Mouse (Mus musculus) gastrocnemius, postnatal 4 days (tissue): ENCODE measurements around the gene Depdc5. TPM values are rescaled to one million over a fixed set of nuclear protein-coding genes. Genes with fewer than 3 reads are reported as not detected.
"Not testable (repeated sequence)": the region's sequence is repeated elsewhere in the genome, so short reads cannot be mapped to it uniquely, and the experiment has no call there.

Source experiments
- DNase-seq, 2 experiments: peaks; one replicate each; pipeline ENCODE4 v3.0.0; 2021 to 2022; ENCODE audit warnings: low spot score in 2 of 2, mixed read lengths in 2 of 2
- total RNA-seq, 2 experiments: library from RNA; stranded (reverse); gene quantifications; 2 replicates each; pipeline ENCODE4 v1.2.3; 2021

The Depdc5 gene
- total RNA-seq, 2 experiments from 2014 or later = 17.8 to 19.5 TPM

- DNase-seq = no peak
Observed at GRCm38 (mm10) chr5:33028656-33029055, 165.2 kb downstream of the Depdc5 start.

GRCm38 (mm10) chr5:33030425-33031175 is 167.1 kb downstream of the Depdc5 start:
- no peak for DNase-seq

GRCm38 (mm10) chr5:33032036-33032773 is 168.7 kb downstream of the Depdc5 start:
- DNase-seq = no peak

- peak; percentile 60 to 80 for DNase-seq
Observed at GRCm38 (mm10) chr5:33033121-33033520, 169.6 kb downstream of the Depdc5 start.

GRCm38 (mm10) chr5:33033633-33034032 is 170.1 kb downstream of the Depdc5 start:
- DNase-seq = not testable (repeated sequence)

GRCm38 (mm10) chr5:33034100-33034499 is 170.6 kb downstream of the Depdc5 start:
- DNase-seq = no peak

GRCm38 (mm10) chr5:33034916-33035315 is 171.4 kb downstream of the Depdc5 start:
- no peak for DNase-seq

- DNase-seq = no peak
Observed at GRCm38 (mm10) chr5:33038656-33039509, 175.4 kb downstream of the Depdc5 start.

GRCm38 (mm10) chr5:33039510-33039911 is 176.0 kb downstream of the Depdc5 start:
- peak; percentile 37 to 65 for DNase-seq

- DNase-seq = not testable (repeated sequence)
Observed at GRCm38 (mm10) chr5:33040735-33041134, 177.2 kb downstream of the Depdc5 start.

- DNase-seq = no peak
Observed at GRCm38 (mm10) chr5:33043397-33043796, 179.9 kb downstream of the Depdc5 start.

Other genes with a start within 250 kb of the Depdc5 start
- gene Pisd, start 78.1 kb upstream of the Depdc5 start, total RNA-seq = 10 to 100 TPM; 31.1 to 33.4 TPM
- not detected for gene Gm20671, start 36.6 kb upstream of the Depdc5 start, total RNA-seq
- gene Prr14l, start 9.4 kb upstream of the Depdc5 start, total RNA-seq = 10 to 100 TPM; 15.0 to 15.2 TPM
- 100 to 1,000 TPM; 141 to 144 TPM for gene Ywhah, start 155.1 kb downstream of the Depdc5 start, total RNA-seq
- not detected for gene Slc5a1, start 240.5 kb downstream of the Depdc5 start, total RNA-seq